Mouse (Mus musculus): ENCODE data around the gene Slc35f1. TPM values are rescaled to one million over a fixed set of nuclear protein-coding genes. Genes with fewer than 3 reads are reported as not detected.

The Slc35f1 gene
- polyA plus RNA-seq, 1 experiment: 2.9 TPM

DNA sequence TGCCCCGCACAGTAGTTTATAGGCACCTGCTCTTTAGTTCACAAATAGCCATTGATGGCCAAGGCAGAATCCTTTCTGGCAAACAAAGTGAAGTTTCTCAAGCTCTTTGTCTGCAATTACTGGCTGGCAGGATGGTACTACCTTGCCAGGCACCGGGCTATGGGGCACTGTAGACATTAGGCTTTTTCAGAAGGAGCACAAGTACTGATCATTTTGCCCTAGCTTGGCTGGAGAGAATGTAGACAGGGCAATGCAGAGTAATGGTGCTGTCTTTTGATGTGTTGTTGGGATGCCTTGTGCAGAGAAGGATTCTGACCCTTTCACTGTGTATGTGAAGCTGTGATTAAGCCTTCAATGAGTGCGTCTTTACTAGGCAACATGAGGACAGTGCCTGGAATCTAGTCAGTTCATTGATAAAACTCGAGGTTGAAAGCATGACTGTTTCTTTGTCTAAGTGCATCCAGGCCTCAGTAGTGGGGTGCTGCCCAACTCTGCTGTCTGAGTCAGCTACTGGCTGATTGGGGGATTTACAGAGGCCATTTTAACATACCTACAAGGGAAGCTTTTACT lies 57.8 kb downstream of the Slc35f1 start:
- Histone ChIP-seq H3K27ac (ENCODE audit: insufficient read depth, low read depth, low read length) (no peak overlapping the region), H3K4me1 (ENCODE audit: control insufficient read depth, insufficient read depth, low read length) (no peaks in the 10 kb centered on the region), H3K4me3 (ENCODE audit: insufficient read depth, low read depth, low read length) (no peak overlapping the region), H3K36me3 (ENCODE audit: control insufficient read depth, insufficient read depth, low read length) (no peaks in the 10 kb centered on the region), H3K27me3 (replicated peaks; ENCODE audit: control insufficient read depth, insufficient read depth, low read length) (no peaks in the 10 kb centered on the region)
- WGBS: 85% methylated on average over 4 of the region's 4 CpGs
- no peak for DNase-seq
- TF ChIP-seq POLR2A (IDR thresholded peaks at IDR 0.05; ENCODE audit: low read depth, low read length) (no peak), CTCF (conservative IDR thresholded peaks at IDR 0.05; ENCODE audit: insufficient read depth, insufficient read length, low read depth, low read length) (no peak)

DNA sequence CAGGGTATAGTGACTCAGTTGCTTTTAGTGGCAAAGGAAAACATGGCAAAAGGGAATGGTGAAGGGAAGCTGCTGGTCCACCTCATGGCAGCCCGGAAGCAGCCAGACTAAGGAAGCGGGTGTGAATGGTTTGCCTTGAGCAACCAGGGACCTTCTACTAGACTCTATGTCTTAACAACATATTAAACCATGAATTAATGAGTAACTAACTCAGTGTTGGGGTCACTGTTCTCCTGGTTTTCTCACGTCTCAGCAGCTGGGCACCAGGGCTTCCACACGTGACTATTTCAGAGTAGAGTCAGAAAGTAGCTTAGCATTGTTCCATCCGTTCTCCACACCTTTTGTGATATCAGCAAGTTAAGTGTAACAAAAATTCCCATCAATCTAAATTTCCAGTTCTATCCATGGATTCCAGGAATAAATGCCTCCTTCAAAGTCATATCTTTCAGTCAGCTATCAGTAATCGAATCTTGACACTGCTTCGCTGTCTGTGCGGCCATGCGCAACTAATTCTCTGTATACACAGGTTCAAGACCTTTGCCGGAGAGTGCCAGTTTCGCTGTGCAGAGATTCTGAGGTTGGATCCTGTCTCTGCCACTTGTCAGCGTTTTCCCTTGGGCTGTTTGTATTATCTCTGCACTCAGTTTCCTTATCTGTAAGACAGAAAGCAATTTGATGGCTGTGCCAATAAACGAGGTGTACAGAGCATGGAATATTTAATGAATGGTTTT lies 65.8 kb downstream of the Slc35f1 start:
- H3K4me1 ChIP-seq (ENCODE audit: control insufficient read depth, insufficient read depth, low read length): no peaks in the 10 kb centered on the region; the same call in 1 of the 2 replicates
- peak; percentile 72 for DNase-seq
- H3K36me3 ChIP-seq (ENCODE audit: control insufficient read depth, insufficient read depth, low read length): no peaks in the 10 kb centered on the region
- no peak overlapping the region for H3K4me3 ChIP-seq (ENCODE audit: insufficient read depth, low read depth, low read length)
- no peaks in the 10 kb centered on the region; the same call in 1 of the 2 replicates for H3K27me3 ChIP-seq (replicated peaks; ENCODE audit: control insufficient read depth, insufficient read depth, low read length)
- no peak overlapping the region for H3K27ac ChIP-seq (ENCODE audit: insufficient read depth, low read depth, low read length)
- TF ChIP-seq POLR2A (IDR thresholded peaks at IDR 0.05; ENCODE audit: low read depth, low read length): no peak
- no peak for TF ChIP-seq CTCF (conservative IDR thresholded peaks at IDR 0.05; ENCODE audit: insufficient read depth, insufficient read length, low read depth, low read length)
- 37% methylated on average over 13 of the region's 13 CpGs for WGBS

DNA sequence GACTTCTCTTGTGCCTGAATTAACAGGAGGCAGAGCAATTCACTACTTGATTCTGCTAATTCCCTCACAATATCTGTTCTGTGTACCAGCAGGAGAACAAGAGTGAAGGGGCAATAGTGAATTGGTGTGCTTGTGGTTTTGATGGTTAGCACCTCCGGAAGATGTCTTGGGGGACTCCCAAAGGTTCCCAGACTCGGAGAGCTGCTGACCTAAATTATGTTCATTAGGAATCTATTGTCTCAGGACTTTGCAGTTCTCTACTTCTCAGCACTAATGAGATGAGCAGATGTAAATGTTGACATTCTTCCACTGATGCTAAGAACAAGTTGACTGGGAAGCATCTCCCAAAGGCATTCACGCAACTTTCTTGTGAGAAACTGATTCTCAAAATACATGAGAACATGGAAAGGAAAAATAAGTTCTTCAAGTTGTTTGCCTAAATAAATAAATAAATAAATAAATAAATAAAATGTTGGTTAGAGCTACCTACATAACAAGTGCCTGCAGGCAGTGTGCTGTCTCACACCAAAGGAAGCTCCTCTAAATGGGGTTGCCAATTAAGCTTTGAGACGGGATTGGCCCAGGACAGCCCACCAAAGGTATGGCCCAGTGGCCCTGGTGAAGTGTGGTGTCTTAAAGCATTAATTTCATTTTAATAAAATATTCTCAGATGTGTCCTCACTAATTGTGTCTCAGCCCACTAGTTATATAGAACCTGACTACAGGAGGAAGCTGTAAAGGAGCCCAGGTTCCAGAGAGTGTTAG lies 67.3 kb downstream of the Slc35f1 start:
- no peaks in the 10 kb centered on the region; the same call in 1 of the 2 replicates for H3K4me1 ChIP-seq (ENCODE audit: control insufficient read depth, insufficient read depth, low read length)
- H3K4me3 ChIP-seq (ENCODE audit: insufficient read depth, low read depth, low read length): no peak overlapping the region
- DNase-seq: no peak
- H3K36me3 ChIP-seq (ENCODE audit: control insufficient read depth, insufficient read depth, low read length): no peaks in the 10 kb centered on the region
- WGBS: 87% methylated on average over 4 of the region's 4 CpGs
- TF ChIP-seq POLR2A (IDR thresholded peaks at IDR 0.05; ENCODE audit: low read depth, low read length) (no peak), CTCF (conservative IDR thresholded peaks at IDR 0.05; ENCODE audit: insufficient read depth, insufficient read length, low read depth, low read length) (no peak)
- no peaks in the 10 kb centered on the region; the same call in 1 of the 2 replicates for H3K27me3 ChIP-seq (replicated peaks; ENCODE audit: control insufficient read depth, insufficient read depth, low read length)
- H3K27ac ChIP-seq (ENCODE audit: insufficient read depth, low read depth, low read length): no peak overlapping the region

DNA sequence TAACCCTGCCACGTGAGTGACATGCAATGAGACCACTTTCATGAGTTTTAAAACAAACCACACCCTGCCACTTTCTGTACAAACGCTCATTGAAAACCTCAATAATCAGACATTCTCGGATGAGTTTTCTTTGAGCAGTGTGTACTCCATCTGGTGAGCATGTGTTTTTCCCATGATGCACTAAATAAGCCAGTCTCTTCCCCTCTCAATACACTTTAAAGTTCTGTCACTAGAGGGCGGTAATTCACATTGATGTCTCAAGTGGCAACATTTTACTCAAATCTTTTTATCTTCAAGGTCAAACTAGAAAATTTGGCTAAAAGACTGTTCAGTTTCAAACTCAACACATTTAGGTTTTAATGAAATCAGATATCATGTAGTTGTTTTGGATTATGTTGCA lies 68.3 kb downstream of the Slc35f1 start:
- no peak overlapping the region for H3K4me3 ChIP-seq (ENCODE audit: insufficient read depth, low read depth, low read length)
- WGBS: 40% methylated on average over 4 of the region's 4 CpGs
- H3K27ac ChIP-seq (ENCODE audit: insufficient read depth, low read depth, low read length): no peak overlapping the region
- H3K36me3 ChIP-seq (ENCODE audit: control insufficient read depth, insufficient read depth, low read length): no peaks in the 10 kb centered on the region
- DNase-seq: peak; percentile 40
- no peaks in the 10 kb centered on the region; the same call in 1 of the 2 replicates for H3K27me3 ChIP-seq (replicated peaks; ENCODE audit: control insufficient read depth, insufficient read depth, low read length)
- TF ChIP-seq POLR2A (IDR thresholded peaks at IDR 0.05; ENCODE audit: low read depth, low read length) (no peak), CTCF (conservative IDR thresholded peaks at IDR 0.05; ENCODE audit: insufficient read depth, insufficient read length, low read depth, low read length) (no peak)
- no peaks in the 10 kb centered on the region; the same call in 1 of the 2 replicates for H3K4me1 ChIP-seq (ENCODE audit: control insufficient read depth, insufficient read depth, low read length)

DNA sequence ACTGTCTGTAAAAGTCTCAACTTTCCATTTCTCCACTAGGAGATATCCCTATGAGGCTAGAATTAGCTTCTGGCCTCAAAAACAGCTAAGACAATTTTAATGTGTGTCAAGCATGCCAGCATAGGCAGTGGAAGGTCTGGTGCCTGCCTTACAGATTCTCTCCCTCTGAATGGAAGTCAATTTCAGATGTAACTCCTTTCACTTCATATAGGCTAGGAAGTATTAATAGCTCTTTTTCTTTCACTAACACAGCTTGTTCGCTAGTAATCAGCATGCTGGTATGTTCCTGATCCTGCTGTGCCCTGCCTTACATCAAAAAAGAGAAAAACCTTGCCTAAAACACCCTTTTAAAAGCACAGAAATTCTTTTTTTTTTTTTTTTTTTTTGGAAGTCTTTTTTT lies 70.2 kb downstream of the Slc35f1 start:
- WGBS: 90% methylated on average over 1 of the region's 1 CpGs
- Histone ChIP-seq H3K4me1 (ENCODE audit: control insufficient read depth, insufficient read depth, low read length) (no peaks in the 10 kb centered on the region; the same call in 1 of the 2 replicates), H3K27ac (ENCODE audit: insufficient read depth, low read depth, low read length) (no peak overlapping the region), H3K27me3 (replicated peaks; ENCODE audit: control insufficient read depth, insufficient read depth, low read length) (no peaks in the 10 kb centered on the region; the same call in 1 of the 2 replicates), H3K36me3 (ENCODE audit: control insufficient read depth, insufficient read depth, low read length) (no peaks in the 10 kb centered on the region), H3K4me3 (ENCODE audit: insufficient read depth, low read depth, low read length) (no peak overlapping the region)
- no peak for DNase-seq
- TF ChIP-seq POLR2A (IDR thresholded peaks at IDR 0.05; ENCODE audit: low read depth, low read length): no peak
- TF ChIP-seq CTCF (conservative IDR thresholded peaks at IDR 0.05; ENCODE audit: insufficient read depth, insufficient read length, low read depth, low read length): no peak

DNA sequence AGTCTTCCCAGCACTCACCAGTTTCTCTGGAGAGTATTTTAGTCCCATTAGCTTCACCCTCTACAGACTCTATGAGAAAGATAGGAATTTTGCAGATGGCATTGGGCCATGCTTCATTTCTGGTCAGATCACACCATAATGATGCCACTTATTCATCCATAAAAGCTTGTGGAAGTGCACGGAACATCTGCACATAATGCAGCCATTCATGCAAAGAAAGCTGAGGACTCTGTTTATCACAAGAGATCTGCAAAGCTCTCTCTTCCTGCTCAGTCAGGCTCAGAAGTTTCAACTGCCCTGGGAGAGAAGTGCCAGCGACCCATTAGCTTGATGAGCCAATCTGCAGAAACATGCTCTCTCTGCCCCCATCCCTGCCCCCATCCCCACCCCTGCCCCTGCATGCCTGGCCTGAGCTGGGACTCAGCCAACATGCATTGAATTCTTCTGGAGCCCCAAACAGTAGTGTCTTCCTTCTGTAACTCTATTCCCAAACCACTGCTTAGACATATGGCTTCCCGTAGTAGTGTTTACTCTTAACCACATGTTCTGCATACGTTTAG lies 89.7 kb downstream of the Slc35f1 start:
- 65% methylated on average over 4 of the region's 4 CpGs for WGBS
- no peak for DNase-seq
- no peaks in the 10 kb centered on the region for H3K36me3 ChIP-seq (ENCODE audit: control insufficient read depth, insufficient read depth, low read length)
- no peaks in the 10 kb centered on the region; the same call in 1 of the 2 replicates for H3K27me3 ChIP-seq (replicated peaks; ENCODE audit: control insufficient read depth, insufficient read depth, low read length)
- TF ChIP-seq CTCF (conservative IDR thresholded peaks at IDR 0.05; ENCODE audit: insufficient read depth, insufficient read length, low read depth, low read length): no peak
- TF ChIP-seq POLR2A (IDR thresholded peaks at IDR 0.05; ENCODE audit: low read depth, low read length): no peak
- no peak overlapping the region for H3K27ac ChIP-seq (ENCODE audit: insufficient read depth, low read depth, low read length)
- no peaks in the 10 kb centered on the region for H3K4me1 ChIP-seq (ENCODE audit: control insufficient read depth, insufficient read depth, low read length)
- no peak overlapping the region for H3K4me3 ChIP-seq (ENCODE audit: insufficient read depth, low read depth, low read length)
